Mouse (Mus musculus) myocyte (in vitro differentiated cells): ENCODE data around the gene Nynrin.

Experiments
- MAX ChIP-seq: IDR thresholded peaks from one replicate; pipeline ENCODE4 v1.6.1; 2011; ENCODE audit warnings: low read depth, mild to moderate bottlenecking, control low read depth
- MYOG ChIP-seq, 3 experiments: IDR thresholded peaks; one replicate each; pipeline ENCODE4 v1.6.1; 2011; ENCODE audit warnings: control low read depth in 2 of 3, low read depth in 2 of 3, mild to moderate bottlenecking in 2 of 3; ENCODE audit not compliant: insufficient read length in 2 of 3, control insufficient read depth in 1 of 3, insufficient read depth in 1 of 3
- POLR2A ChIP-seq: IDR thresholded peaks from one replicate; pipeline ENCODE4 v1.6.1; 2011; ENCODE audit warnings: low read depth, mild to moderate bottlenecking, control low read depth, moderate library complexity; ENCODE audit not compliant: insufficient read length
- REST ChIP-seq: IDR thresholded peaks from one replicate; pipeline ENCODE4 v1.6.1; 2011; ENCODE audit warnings: mild to moderate bottlenecking, control low read depth, moderate library complexity; ENCODE audit not compliant: insufficient read depth, insufficient read length

- TF ChIP-seq POLR2A (no peak), MAX (no peak), MYOG (IDR thresholded peaks at IDR 0.05; ENCODE audit: control insufficient read depth in 1 of 3, insufficient read depth in 1 of 3, insufficient read length in 2 of 3, low read depth in 2 of 3) (no peak), REST (no peak)
Measured at GRCm38 (mm10) chr14:55819845-55820405, 33.9 kb upstream of the Nynrin start.
